In genomic region chr15:93115674-93116102, GRCm38 (mm10) we compare ENCODE assay signal across 9 mouse cellular contexts.
DNase-seq lines count a peak whose midpoint lies in the region; ATAC-seq and TF ChIP-seq lines count a peak whose summit lies in the region.
"Had no signal": no experiment of that assay in that cellular context is flagged by ENCODE, and none has a peak within 500 bp of the region (broad histone marks: within the 10 kb centered on the region; RNA-seq: fewer than 3 reads in every experiment).

No protein-coding gene starts in this region.

- DNase-seq in lung, embryonic 14.5 days = peak; percentile 48
- DNase-seq in lung, postnatal 4 days = no peak
- peak; percentile 11 to 19 for DNase-seq in left cerebral cortex, adult 8-10 months (ENCODE audit: low spot score in 2 of 2)
- no peak for DNase-seq in urinary bladder, postnatal 25 days (ENCODE audit: low spot score)
- no peak for DNase-seq in spleen, postnatal 36 days (ENCODE audit: low spot score in 2 of 2)

- no peaks in the 10 kb centered on the region for H3K4me1 ChIP-seq in lung, embryonic 14.5 days (ENCODE audit: insufficient read depth)
- H3K4me1 ChIP-seq in cortical plate, adult 2 months (ENCODE audit: control insufficient read depth, insufficient read depth, low read length) = no peaks in the 10 kb centered on the region
- H3K4me1 ChIP-seq in heart, embryonic 14.5 days (ENCODE audit: control insufficient read depth in 2 of 2, insufficient read depth in 2 of 2, low read length in 2 of 2) = peaks cover 2 to 6% of the 10 kb centered on the region in 2 experiments; a peak in 1 of 4 replicates
- no peaks in the 10 kb centered on the region; the same call in 1 of the 2 replicates for H3K4me1 ChIP-seq in midbrain, embryonic 16.5 days (ENCODE audit: control insufficient read depth, insufficient read depth, low read length)

- H3K9ac ChIP-seq in lung, embryonic 14.5 days = peak overlapping the region; percentile 29
- peak overlapping the region; percentile 49; the same call in 1 of the 2 replicates for H3K9ac ChIP-seq in heart, embryonic 14.5 days (ENCODE audit: low read length)
- peak overlapping the region; percentile 43 for H3K9ac ChIP-seq in midbrain, embryonic 16.5 days (ENCODE audit: low read depth, low read length)

- H3K4me3 ChIP-seq in lung, embryonic 14.5 days (ENCODE audit: low read depth, low read length) = peak overlapping the region; percentile 23; the same call in 1 of the 2 replicates
- peak overlapping the region; percentile 15; the same call in 1 of the 2 replicates for H3K4me3 ChIP-seq in cortical plate, adult 2 months (ENCODE audit: insufficient read depth, low read length)
- H3K4me3 ChIP-seq in heart, embryonic 14.5 days (ENCODE audit: control insufficient read depth in 1 of 2, insufficient read depth in 1 of 2, low read depth in 1 of 2, low read length in 2 of 2) = peak overlapping the region; percentile 30 to 43
- H3K4me3 ChIP-seq in midbrain, embryonic 16.5 days (ENCODE audit: low read depth, low read length) = peak overlapping the region; percentile 26
- H3K4me3 ChIP-seq: myocyte had no signal

- ATAC-seq in lung, embryonic 14.5 days (ENCODE audit: insufficient read depth) = peak; percentile 86
- no peak for ATAC-seq in heart, embryonic 14.5 days (ENCODE audit: insufficient number of reproducible peaks, insufficient read depth, low FRiP score, low read depth)
- peak; percentile 87 for ATAC-seq in midbrain, embryonic 16.5 days

- H3K27me3 ChIP-seq in lung, embryonic 14.5 days (ENCODE audit: insufficient read depth, low read length) = no peaks in the 10 kb centered on the region
- no peaks in the 10 kb centered on the region for H3K27me3 ChIP-seq in heart, embryonic 14.5 days (ENCODE audit: control insufficient read depth, insufficient read depth, low read length)
- H3K27me3 ChIP-seq in midbrain, embryonic 16.5 days (ENCODE audit: control insufficient read depth, insufficient read depth, low read depth, low read length) = no peaks in the 10 kb centered on the region

- TF ChIP-seq POLR2A in cortical plate, adult 2 months (IDR thresholded peaks at IDR 0.05; ENCODE audit: extremely low read depth, insufficient read depth, low read length) = no peak

- peak; percentile 39 for TF ChIP-seq CTCF in lung, embryonic 14.5 days (IDR thresholded peaks at IDR 0.05; ENCODE audit: low read depth)
- TF ChIP-seq CTCF in cortical plate, adult 2 months (IDR thresholded peaks at IDR 0.05; ENCODE audit: extremely low read depth, insufficient read depth, low read length) = 0 out of 2 replicates have a peak, but pooled peaks have one; percentile 36

- H3K27ac ChIP-seq in lung, embryonic 14.5 days (ENCODE audit: low read depth) = no peak overlapping the region
- H3K27ac ChIP-seq in cortical plate, adult 2 months (ENCODE audit: insufficient read depth, low read length) = no peak overlapping the region
- no peak overlapping the region for H3K27ac ChIP-seq in heart, embryonic 14.5 days (replicated peaks in 1 of 2; ENCODE audit: control insufficient read depth in 1 of 2, insufficient read depth in 1 of 2, low read depth in 2 of 2, low read length in 2 of 2)
- H3K27ac ChIP-seq in midbrain, embryonic 16.5 days (ENCODE audit: low read length) = no peak overlapping the region

- no peaks in the 10 kb centered on the region for H3K36me3 ChIP-seq in lung, embryonic 14.5 days (ENCODE audit: insufficient read depth)
- H3K36me3 ChIP-seq in heart, embryonic 14.5 days (ENCODE audit: control insufficient read depth, insufficient read depth, low read length) = no peaks in the 10 kb centered on the region
- H3K36me3 ChIP-seq in midbrain, embryonic 16.5 days (ENCODE audit: control insufficient read depth, insufficient read depth, low read length) = no peaks in the 10 kb centered on the region

- no peaks in the 10 kb centered on the region for H3K9me3 ChIP-seq in lung, embryonic 14.5 days (ENCODE audit: low read depth, low read length)
- H3K9me3 ChIP-seq in heart, embryonic 14.5 days (ENCODE audit: control insufficient read depth, low read length) = no peaks in the 10 kb centered on the region
- no peaks in the 10 kb centered on the region for H3K9me3 ChIP-seq in midbrain, embryonic 16.5 days (replicated peaks; ENCODE audit: control insufficient read depth, low read length, poor library complexity, severe bottlenecking)

- WGBS in lung, embryonic 14.5 days = 3% methylated on average over 16 of the region's 16 CpGs
- 3% methylated on average over 16 of the region's 16 CpGs for WGBS in heart, embryonic 14.5 days
- WGBS in midbrain, embryonic 16.5 days = under 1% methylated on average over 16 of the region's 16 CpGs

- H3K4me2 ChIP-seq in lung, embryonic 14.5 days = peak overlapping the region; percentile 56
- H3K4me2 ChIP-seq in heart, embryonic 14.5 days (ENCODE audit: low read length) = peak overlapping the region; percentile 64
- H3K4me2 ChIP-seq in midbrain, embryonic 16.5 days (ENCODE audit: low read length) = peak overlapping the region; percentile 45

Comparison
In these comparisons a context has a peak if more than half of its experiments do, and no peak if none do; other contexts are left out.
1. DNase-seq: peak in lung, embryonic 14.5 days (single experiment) and left cerebral cortex, adult 8-10 months (2 of 2); none in lung, postnatal 4 days (0 of 2), urinary bladder, postnatal 25 days (single experiment) and spleen, postnatal 36 days (0 of 2).
2. Peak in every context shown above with its lines, with median percentiles within 50 percentile points of each other: H3K4me2 ChIP-seq, H3K4me3 ChIP-seq and H3K9ac ChIP-seq.